Mouse (Mus musculus): ENCODE results near the gene Gna12. TPM values are rescaled to one million over a fixed set of nuclear protein-coding genes. Genes with fewer than 3 reads are reported as not detected.

Gna12 gene
- total and polyA plus RNA-seq, 3 experiments, result 117 to 136 (median 118) TPM

- Histone ChIP-seq H3K27me3 (ENCODE audit: control insufficient read depth, insufficient read depth, low read length) (no peaks in the 10 kb centered on the region), H3K27ac (no peak overlapping the region), H3K4me3 (no peak overlapping the region), H3K36me3 (ENCODE audit: control insufficient read depth, insufficient read depth, low read length) (no peaks in the 10 kb centered on the region), H3K79me2 (replicated peaks; ENCODE audit: control insufficient read depth, insufficient read depth, low read length) (no peaks in the 10 kb centered on the region), H3K4me1 (ENCODE audit: control insufficient read depth, insufficient read depth, low read length) (no peaks in the 10 kb centered on the region), H3K9ac (ENCODE audit: low read depth, low read length) (no peak overlapping the region)
- intact Hi-C loops (cut with DNase I), result no loop called here
- no peak for DNase-seq
- 75% methylated on average over 17 of the region's 17 CpGs for WGBS
- TF ChIP-seq EP300 (IDR thresholded peaks at IDR 0.05; ENCODE audit: insufficient read depth, low read depth, low read length), result no peak
- TF ChIP-seq CTCF (IDR thresholded peaks at IDR 0.05), result no peak
- no peak for TF ChIP-seq POLR2A (IDR thresholded peaks at IDR 0.05; ENCODE audit: insufficient read depth, low read depth, low read length)
Observed at GRCm38 (mm10) chr5:140726946-140727740, 103.1 kb downstream of the Gna12 start.

DNA sequence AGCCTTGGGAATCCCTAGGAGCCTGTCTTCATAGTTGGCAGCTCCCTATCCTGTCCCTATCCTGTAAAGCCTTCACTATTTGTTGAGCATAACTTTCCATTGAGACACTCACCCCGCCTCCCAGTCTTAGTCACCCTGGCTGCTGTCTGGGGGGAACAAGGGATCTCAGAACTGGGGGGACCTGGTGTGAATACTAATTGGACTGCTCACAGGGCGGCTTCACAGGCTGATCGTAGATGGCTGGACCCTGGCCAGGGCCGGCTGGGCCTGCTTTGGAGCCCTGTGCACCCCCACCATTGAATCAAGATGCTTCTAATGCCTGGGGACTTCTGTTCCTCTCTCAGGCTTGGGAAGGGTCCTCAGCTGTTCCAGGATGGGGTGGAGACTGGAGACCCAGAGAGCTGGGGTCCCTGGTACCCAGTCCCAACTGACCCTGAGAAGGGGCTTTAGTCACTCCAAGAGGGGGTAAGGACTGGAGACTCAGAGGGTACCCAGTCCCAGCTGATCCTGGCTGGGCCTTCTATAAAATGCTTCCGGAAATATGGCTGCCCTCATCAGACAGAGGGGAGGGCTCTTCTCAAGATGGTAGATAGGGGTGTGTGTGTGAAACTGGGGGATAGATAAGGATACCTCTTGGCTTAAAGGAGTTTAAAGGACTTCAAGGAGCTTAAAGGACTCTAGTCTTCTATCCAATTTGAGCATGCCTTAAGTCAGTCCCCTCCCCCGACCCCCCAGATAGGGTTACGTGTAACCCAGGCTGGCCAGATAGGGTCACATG lies 104.0 kb downstream of the Gna12 start:
- Histone ChIP-seq H3K27ac (no peak overlapping the region), H3K27me3 (ENCODE audit: control insufficient read depth, insufficient read depth, low read length) (no peaks in the 10 kb centered on the region), H3K9ac (ENCODE audit: low read depth, low read length) (no peak overlapping the region), H3K4me3 (no peak overlapping the region), H3K4me1 (ENCODE audit: control insufficient read depth, insufficient read depth, low read length) (no peaks in the 10 kb centered on the region), H3K79me2 (replicated peaks; ENCODE audit: control insufficient read depth, insufficient read depth, low read length) (no peaks in the 10 kb centered on the region), H3K36me3 (ENCODE audit: control insufficient read depth, insufficient read depth, low read length) (no peaks in the 10 kb centered on the region)
- no peak for DNase-seq
- 77% methylated on average over 7 of the region's 7 CpGs for WGBS
- TF ChIP-seq CTCF (IDR thresholded peaks at IDR 0.05), result no peak
- TF ChIP-seq POLR2A (IDR thresholded peaks at IDR 0.05; ENCODE audit: insufficient read depth, low read depth, low read length), result no peak
- TF ChIP-seq EP300 (IDR thresholded peaks at IDR 0.05; ENCODE audit: insufficient read depth, low read depth, low read length), result no peak
- intact Hi-C loops (cut with DNase I), result no loop called here

- TF ChIP-seq EP300 (IDR thresholded peaks at IDR 0.05; ENCODE audit: insufficient read depth, low read depth, low read length), result no peak
- no peak for TF ChIP-seq POLR2A (IDR thresholded peaks at IDR 0.05; ENCODE audit: insufficient read depth, low read depth, low read length)
- TF ChIP-seq CTCF (IDR thresholded peaks at IDR 0.05), result no peak
- no peaks in the 10 kb centered on the region for H3K36me3 ChIP-seq (ENCODE audit: control insufficient read depth, insufficient read depth, low read length)
- H3K9ac ChIP-seq (ENCODE audit: low read depth, low read length), result no peak within 1 kb of the TSS
- H3K27ac ChIP-seq, result no peak within 1 kb of the TSS
- H3K27me3 ChIP-seq (ENCODE audit: control insufficient read depth, insufficient read depth, low read length), result no peaks in the 10 kb centered on the region
- no peaks in the 10 kb centered on the region for H3K4me1 ChIP-seq (ENCODE audit: control insufficient read depth, insufficient read depth, low read length)
- intact Hi-C loops (cut with DNase I), result no loop called here
- DNase-seq, result no peak
- no peaks in the 10 kb centered on the region for H3K79me2 ChIP-seq (replicated peaks; ENCODE audit: control insufficient read depth, insufficient read depth, low read length)
- WGBS, result 73% methylated on average over 13 of the region's 13 CpGs
- H3K4me3 ChIP-seq, result no peak within 1 kb of the TSS
Observed at GRCm38 (mm10) chr5:140723822-140724221, 106.4 kb downstream of the Gna12 start, which contains the start of gene Amz1. TSS of gene Amz1 (plus strand) at chr5:140724127.

GRCm38 (mm10) chr5:140722121-140722520 lies 108.1 kb downstream of the Gna12 start:
- intact Hi-C loops (cut with DNase I), result no loop called here

DNA sequence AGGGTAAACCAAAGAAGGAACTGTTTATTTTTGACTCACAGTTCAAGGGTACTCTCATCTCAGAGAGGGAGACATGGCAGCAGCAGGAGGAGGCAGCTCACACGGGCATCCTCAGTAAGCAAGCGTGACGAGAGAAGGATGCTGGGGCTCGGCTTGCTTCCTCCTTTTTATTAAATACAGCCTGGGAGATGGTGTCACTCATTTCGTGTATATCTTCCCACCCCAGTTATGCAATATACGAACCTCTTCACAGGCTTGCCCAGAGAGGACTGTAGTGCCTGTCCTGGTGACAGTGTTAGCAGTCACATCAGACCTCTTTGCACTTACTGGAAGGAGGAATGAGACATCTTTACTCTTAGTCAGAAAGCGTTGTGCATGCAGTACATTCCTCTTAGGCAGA lies 109.5 kb downstream of the Gna12 start:
- Histone ChIP-seq H3K27me3 (ENCODE audit: control insufficient read depth, insufficient read depth, low read length) (no peaks in the 10 kb centered on the region), H3K27ac (no peak overlapping the region), H3K4me1 (ENCODE audit: control insufficient read depth, insufficient read depth, low read length) (no peaks in the 10 kb centered on the region), H3K36me3 (ENCODE audit: control insufficient read depth, insufficient read depth, low read length) (no peaks in the 10 kb centered on the region), H3K9ac (ENCODE audit: low read depth, low read length) (no peak overlapping the region), H3K4me3 (no peak overlapping the region), H3K79me2 (replicated peaks; ENCODE audit: control insufficient read depth, insufficient read depth, low read length) (no peaks in the 10 kb centered on the region)
- intact Hi-C loops (cut with DNase I), result no loop called here
- 75% methylated on average over 7 of the region's 7 CpGs for WGBS
- no peak for DNase-seq
- TF ChIP-seq CTCF (IDR thresholded peaks at IDR 0.05) (no peak), EP300 (IDR thresholded peaks at IDR 0.05; ENCODE audit: insufficient read depth, low read depth, low read length) (no peak), POLR2A (IDR thresholded peaks at IDR 0.05; ENCODE audit: insufficient read depth, low read depth, low read length) (no peak)

More at GRCm38 (mm10) chr5:140722121-140722520, 108.1 kb downstream of the Gna12 start:
- Histone ChIP-seq H3K79me2 (replicated peaks; ENCODE audit: control insufficient read depth, insufficient read depth, low read length) (no peaks in the 10 kb centered on the region), H3K9ac (ENCODE audit: low read depth, low read length) (no peak overlapping the region), H3K4me3 (no peak overlapping the region), H3K27ac (no peak overlapping the region), H3K4me1 (ENCODE audit: control insufficient read depth, insufficient read depth, low read length) (no peaks in the 10 kb centered on the region), H3K36me3 (ENCODE audit: control insufficient read depth, insufficient read depth, low read length) (no peaks in the 10 kb centered on the region), H3K27me3 (ENCODE audit: control insufficient read depth, insufficient read depth, low read length) (no peaks in the 10 kb centered on the region)
- no peak for TF ChIP-seq CTCF (IDR thresholded peaks at IDR 0.05)
- no peak for TF ChIP-seq EP300 (IDR thresholded peaks at IDR 0.05; ENCODE audit: insufficient read depth, low read depth, low read length)
- TF ChIP-seq POLR2A (IDR thresholded peaks at IDR 0.05; ENCODE audit: insufficient read depth, low read depth, low read length), result no peak
- 51% methylated on average over 3 of the region's 3 CpGs for WGBS
- no peak for DNase-seq

DNA sequence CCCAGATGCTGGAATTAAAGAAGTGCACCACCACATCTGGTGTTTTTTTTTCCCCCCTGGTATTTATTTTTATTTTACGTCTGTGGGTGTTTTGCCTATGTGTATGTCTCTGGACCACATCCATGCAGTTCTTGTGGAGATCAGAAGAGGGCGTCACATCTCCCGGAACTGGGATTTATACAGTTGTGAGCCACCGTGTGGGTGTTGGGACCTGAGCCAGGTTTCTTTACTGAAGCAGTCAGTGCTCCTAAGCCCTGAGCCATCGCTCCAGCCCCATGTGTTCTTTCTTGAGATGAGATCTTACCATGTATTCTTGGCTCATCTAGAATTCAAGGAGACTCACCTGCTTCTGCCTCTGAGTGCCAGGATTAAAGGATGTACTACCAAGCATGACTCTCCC lies 119.2 kb downstream of the Gna12 start:
- TF ChIP-seq POLR2A (IDR thresholded peaks at IDR 0.05; ENCODE audit: insufficient read depth, low read depth, low read length) (no peak), EP300 (IDR thresholded peaks at IDR 0.05; ENCODE audit: insufficient read depth, low read depth, low read length) (no peak), CTCF (IDR thresholded peaks at IDR 0.05) (0 out of 2 replicates have a peak, but pooled peaks have one; percentile 8)
- H3K4me1 ChIP-seq (ENCODE audit: control insufficient read depth, insufficient read depth, low read length), result peaks cover under 1% of the 10 kb centered on the region
- intact Hi-C loops (cut with DNase I), result no loop called here
- no peak overlapping the region for H3K4me3 ChIP-seq
- H3K79me2 ChIP-seq (replicated peaks; ENCODE audit: control insufficient read depth, insufficient read depth, low read length), result no peaks in the 10 kb centered on the region
- no peaks in the 10 kb centered on the region for H3K27me3 ChIP-seq (ENCODE audit: control insufficient read depth, insufficient read depth, low read length)
- no peak overlapping the region for H3K27ac ChIP-seq
- H3K36me3 ChIP-seq (ENCODE audit: control insufficient read depth, insufficient read depth, low read length), result no peaks in the 10 kb centered on the region
- 72% methylated on average over 5 of the region's 5 CpGs for WGBS
- DNase-seq, result no peak
- H3K9ac ChIP-seq (ENCODE audit: low read depth, low read length), result no peak overlapping the region

Data from heart, adult 2 months (tissue).